11 mouse cellular contexts compared by ENCODE assay signal in genomic region chr4:95794651-95795050, GRCm38 (mm10).
A peak's percentile ranks its signal among the peaks of the same experiment; 100 is the strongest.
DNase-seq lines count a peak whose midpoint lies in the region; ATAC-seq lines count a peak whose summit lies in the region.
"Had no signal": no experiment of that assay in that cellular context is flagged by ENCODE, and none has a peak within 500 bp of the region (broad histone marks: within the 10 kb centered on the region; RNA-seq: fewer than 3 reads in every experiment).

No protein-coding gene starts in this region.

- 61% methylated on average over 6 of the region's 6 CpGs for WGBS in forebrain, embryonic 10.5 days
- WGBS in forebrain, embryonic 14.5 days, result 94% methylated on average over 6 of the region's 6 CpGs
- 19% methylated on average over 6 of the region's 6 CpGs for WGBS in intestine, embryonic 14.5 days

- H3K4me2 ChIP-seq in forebrain, embryonic 14.5 days (ENCODE audit: low read length), result no peak overlapping the region
- H3K4me2 ChIP-seq in intestine, embryonic 14.5 days (ENCODE audit: low read length), result no peak overlapping the region
- H3K4me2 ChIP-seq: embryonic facial prominence, embryonic 13.5 days had no signal

- peak overlapping the region; percentile 17; the same call in 1 of the 2 replicates for H3K27ac ChIP-seq in forebrain, embryonic 10.5 days
- no peak overlapping the region for H3K27ac ChIP-seq in forebrain, embryonic 14.5 days (ENCODE audit: low read depth, low read length)
- H3K27ac ChIP-seq in intestine, embryonic 14.5 days (ENCODE audit: low read depth), result peak overlapping the region; percentile 77
- H3K27ac ChIP-seq: embryonic facial prominence, embryonic 13.5 days had no signal

- no peak overlapping the region for H3K4me3 ChIP-seq in forebrain, embryonic 10.5 days
- no peak overlapping the region for H3K4me3 ChIP-seq in forebrain, embryonic 14.5 days (ENCODE audit: low read depth, low read length)
- H3K4me3 ChIP-seq in intestine, embryonic 14.5 days (ENCODE audit: low read depth, low read length), result no peak overlapping the region
- H3K4me3 ChIP-seq: embryonic facial prominence, embryonic 13.5 days had no signal

- H3K9ac ChIP-seq in forebrain, embryonic 14.5 days (ENCODE audit: low read length), result no peak overlapping the region
- H3K9ac ChIP-seq in intestine, embryonic 14.5 days (ENCODE audit: low read length), result no peak overlapping the region
- H3K9ac ChIP-seq: embryonic facial prominence, embryonic 13.5 days had no signal

- DNase-seq in forebrain, embryonic 10.5 days (ENCODE audit: extremely low spot score, low spot score), result peak; percentile 17
- no peak for DNase-seq in forebrain, embryonic 14.5 days (ENCODE audit: low spot score)
- peak; percentile 11 for DNase-seq in 3134 (ENCODE audit: extremely low read depth, insufficient read length, low spot score)
- DNase-seq in intestine, embryonic 14.5 days (ENCODE audit: low spot score), result peak; percentile 65
- peak; percentile 64 to 81 for DNase-seq in kidney, postnatal 36 days
- no peak for DNase-seq in layer of hippocampus, adult 9-10 months (ENCODE audit: low spot score)
- no peak for DNase-seq in thymus, postnatal 10 days (ENCODE audit: low spot score in 2 of 2)
- DNase-seq in cerebellum, postnatal 4 days (ENCODE audit: low spot score in 2 of 2), result no peak
- DNase-seq: B cell, adult 2 months had no signal

- no peaks in the 10 kb centered on the region for H3K27me3 ChIP-seq in forebrain, embryonic 10.5 days (ENCODE audit: poor library complexity, severe bottlenecking)
- no peaks in the 10 kb centered on the region for H3K27me3 ChIP-seq in forebrain, embryonic 14.5 days (replicated peaks; ENCODE audit: control insufficient read depth, insufficient read depth, low read length)
- H3K27me3 ChIP-seq in intestine, embryonic 14.5 days (replicated peaks; ENCODE audit: control insufficient read depth, insufficient read depth, low read length), result no peaks in the 10 kb centered on the region
- H3K27me3 ChIP-seq: embryonic facial prominence, embryonic 13.5 days had no signal

- H3K4me1 ChIP-seq in forebrain, embryonic 10.5 days, result peaks cover 15% of the 10 kb centered on the region
- no peaks in the 10 kb centered on the region for H3K4me1 ChIP-seq in forebrain, embryonic 14.5 days (ENCODE audit: control insufficient read depth, insufficient read depth, low read length)
- H3K4me1 ChIP-seq in intestine, embryonic 14.5 days (replicated peaks; ENCODE audit: control insufficient read depth, insufficient read depth, low read length), result peaks cover 23% of the 10 kb centered on the region

- H3K9me3 ChIP-seq in forebrain, embryonic 10.5 days, result no peaks in the 10 kb centered on the region
- H3K9me3 ChIP-seq in forebrain, embryonic 14.5 days (replicated peaks; ENCODE audit: control insufficient read depth, low read length), result no peaks in the 10 kb centered on the region
- H3K9me3 ChIP-seq in intestine, embryonic 14.5 days (ENCODE audit: control insufficient read depth, low read length), result no peaks in the 10 kb centered on the region
- H3K9me3 ChIP-seq: embryonic facial prominence, embryonic 13.5 days had no signal

- no peaks in the 10 kb centered on the region for H3K36me3 ChIP-seq in forebrain, embryonic 10.5 days (replicated peaks)
- H3K36me3 ChIP-seq in forebrain, embryonic 14.5 days (ENCODE audit: control insufficient read depth, insufficient read depth, low read length), result no peaks in the 10 kb centered on the region
- no peaks in the 10 kb centered on the region for H3K36me3 ChIP-seq in intestine, embryonic 14.5 days (ENCODE audit: control insufficient read depth, insufficient read depth, low read length)
- H3K36me3 ChIP-seq: embryonic facial prominence, embryonic 13.5 days had no signal

- ATAC-seq in forebrain, embryonic 14.5 days, result no peak
- 0 out of 2 replicates have a peak, but pooled peaks have one; percentile 3 for ATAC-seq in intestine, embryonic 14.5 days (replicated peaks; ENCODE audit: low FRiP score, low TSS enrichment, low read depth)
- ATAC-seq: inflammation-experienced regulatory T-cells, adult 6 months had no signal

Comparison
In these comparisons a context has a peak if more than half of its experiments do, and no peak if none do; other contexts are left out.
1. DNase-seq: peak in forebrain, embryonic 10.5 days (single experiment), 3134 (single experiment), intestine, embryonic 14.5 days (single experiment) and kidney, postnatal 36 days (2 of 2); none in forebrain, embryonic 14.5 days (single experiment), layer of hippocampus, adult 9-10 months (single experiment), thymus, postnatal 10 days (0 of 2) and cerebellum, postnatal 4 days (0 of 2).